Mouse (Mus musculus): ENCODE results near the gene Ctnnd1.

DNA sequence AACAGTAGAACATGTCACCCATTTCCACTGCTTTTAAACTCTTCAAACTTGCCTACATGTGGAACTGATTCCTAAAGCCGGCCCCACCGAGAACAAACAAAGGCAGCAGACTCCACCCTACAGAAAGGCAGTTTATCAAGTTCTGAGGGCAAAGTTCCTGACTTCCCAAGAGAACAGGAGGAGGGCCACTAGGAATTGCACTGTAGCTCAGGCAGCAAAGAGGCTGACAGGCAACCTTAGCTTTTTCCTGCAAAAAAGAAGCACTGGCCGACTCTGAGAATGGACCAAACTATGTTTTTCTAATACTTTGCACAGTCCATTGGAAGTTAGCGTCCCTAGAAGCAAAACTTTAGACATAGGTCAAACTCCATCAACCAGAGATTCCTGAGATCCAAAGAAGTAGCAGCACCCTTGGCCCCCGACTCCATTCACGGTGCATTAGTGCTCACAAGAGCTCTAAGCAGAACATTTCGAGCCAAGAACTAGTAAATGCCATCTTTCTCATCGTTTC, 14.3 kb downstream of the Ctnnd1 start:
- TF ChIP-seq CTCF (IDR thresholded peaks at IDR 0.05; ENCODE audit: low read depth, low read length) (no peak), GATA1 (IDR thresholded peaks at IDR 0.05; ENCODE audit: borderline replicate concordance, low read length) (no peak), TAL1 (conservative IDR thresholded peaks at IDR 0.05; ENCODE audit: low read depth, low read length) (no peak), POLR2AphosphoS5 (IDR thresholded peaks at IDR 0.05; ENCODE audit: insufficient replicate concordance, low read depth, low read length) (no peak)
